Mouse (Mus musculus): ENCODE data around the gene Kcnk7. TPM values are rescaled to one million over a fixed set of nuclear protein-coding genes. Genes with fewer than 3 reads are reported as not detected.

Kcnk7 gene
- polyA plus RNA-seq, 1 experiment: 0.04 TPM

DNA sequence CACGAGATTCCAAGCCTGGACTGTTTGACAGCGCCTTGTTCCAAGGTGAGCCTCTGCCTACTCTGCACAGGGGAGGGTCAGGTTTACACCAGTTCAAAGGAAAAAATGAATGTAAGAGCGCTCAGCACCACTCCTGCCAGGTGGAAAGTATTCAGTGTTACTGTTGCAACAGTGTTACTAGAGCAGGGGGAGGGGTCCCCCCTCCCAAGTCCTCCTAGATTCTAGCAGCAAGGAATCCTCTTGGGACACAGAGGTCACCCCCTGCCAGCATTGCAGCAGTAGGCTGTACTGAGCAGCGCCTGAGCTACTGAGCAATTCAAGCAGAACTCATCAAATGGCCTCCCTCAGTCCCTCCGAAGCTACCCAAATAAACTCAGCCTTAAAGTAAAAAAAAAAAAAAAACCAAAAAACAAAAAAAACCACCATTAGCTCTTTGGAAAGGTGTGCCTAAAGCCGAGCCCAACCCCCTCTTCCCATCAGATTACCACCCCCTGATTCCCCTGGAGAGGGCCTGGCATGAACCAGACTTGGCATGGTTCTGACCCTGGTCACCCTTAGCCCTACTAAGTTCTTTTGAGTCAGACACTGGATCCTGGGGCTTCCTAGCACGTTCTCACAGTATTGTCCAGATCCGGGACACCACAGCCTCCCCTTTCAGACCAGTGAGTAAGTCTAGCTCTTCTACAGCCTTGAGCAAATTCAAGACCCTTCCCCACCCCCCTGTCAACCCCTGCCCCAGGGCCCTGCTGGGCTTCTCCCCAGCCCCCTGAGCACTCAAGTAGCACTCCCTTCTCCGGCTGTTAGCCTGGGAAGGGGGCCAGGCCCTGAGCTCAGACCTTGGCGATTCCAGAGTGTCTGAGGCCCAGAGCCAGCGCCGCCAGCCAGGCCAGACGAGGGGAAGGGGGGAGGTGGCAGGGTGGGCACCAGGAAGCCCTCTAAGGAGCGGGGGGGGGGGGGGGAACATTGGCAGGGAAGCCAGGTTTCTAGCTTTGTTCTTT is 36.5 kb downstream of the Kcnk7 start, which contains the start of gene Ltbp3:
Gene Ltbp3 (plus strand): TSS at position 585 of the 998 bp plus-strand sequence.
- Histone ChIP-seq H3K27me3 (ENCODE audit: control insufficient read depth) (peaks cover 94% of the 10 kb centered on the region), H3K9me3 (ENCODE audit: control insufficient read depth, low read length) (peaks cover 2% of the 10 kb centered on the region; the same call in 1 of the 2 replicates), H3K4me1 (ENCODE audit: control insufficient read depth) (peaks cover 2% of the 10 kb centered on the region), H3K36me3 (ENCODE audit: control insufficient read depth) (no peaks in the 10 kb centered on the region), H3K4me3 (replicated peaks) (no peak within 1 kb of the TSS)
- TF ChIP-seq GATA1 (IDR thresholded peaks at IDR 0.05; ENCODE audit: low read length): no peak

DNA sequence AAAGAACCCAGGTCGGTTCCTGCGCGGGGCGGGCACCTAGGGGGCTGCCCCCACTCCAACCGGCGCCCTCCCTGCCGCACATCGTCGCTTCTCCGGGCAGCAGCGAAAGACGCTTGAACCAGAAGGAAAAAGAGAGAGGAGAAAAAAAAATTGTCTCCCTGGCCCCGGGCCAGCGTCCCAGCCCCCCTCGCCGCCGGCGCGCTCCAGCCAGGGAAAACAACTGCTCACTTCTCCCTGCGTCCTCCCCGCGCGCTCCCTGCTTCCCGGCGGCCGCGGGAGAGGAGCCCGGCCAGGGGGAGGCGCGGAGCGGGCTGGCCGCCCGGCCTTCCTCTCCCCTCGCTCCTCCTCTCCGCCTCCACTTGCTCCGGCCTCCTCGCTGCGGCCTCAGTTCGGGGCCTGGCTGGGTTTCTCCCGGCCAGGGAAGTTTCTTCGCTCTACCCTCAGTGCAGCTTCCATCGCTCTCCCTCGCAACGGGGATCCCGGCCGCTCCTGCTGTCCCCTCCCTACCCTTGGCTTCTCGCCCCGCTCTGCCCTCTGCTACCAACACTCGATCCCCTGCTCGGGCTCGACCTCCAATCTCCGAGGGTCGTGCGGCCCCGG is 37.6 kb downstream of the Kcnk7 start:
- Histone ChIP-seq H3K9me3 (ENCODE audit: control insufficient read depth, low read length) (peaks cover 2% of the 10 kb centered on the region; the same call in 1 of the 2 replicates), H3K36me3 (ENCODE audit: control insufficient read depth) (no peaks in the 10 kb centered on the region), H3K4me3 (replicated peaks) (peak overlapping the region; percentile 16), H3K4me1 (ENCODE audit: control insufficient read depth) (peaks cover 12% of the 10 kb centered on the region), H3K27me3 (ENCODE audit: control insufficient read depth) (peaks cover 94% of the 10 kb centered on the region)
- no peak for TF ChIP-seq GATA1 (IDR thresholded peaks at IDR 0.05; ENCODE audit: low read length)
- no peak for TF ChIP-seq TAL1 (IDR thresholded peaks at IDR 0.05; ENCODE audit: low read length)

DNA sequence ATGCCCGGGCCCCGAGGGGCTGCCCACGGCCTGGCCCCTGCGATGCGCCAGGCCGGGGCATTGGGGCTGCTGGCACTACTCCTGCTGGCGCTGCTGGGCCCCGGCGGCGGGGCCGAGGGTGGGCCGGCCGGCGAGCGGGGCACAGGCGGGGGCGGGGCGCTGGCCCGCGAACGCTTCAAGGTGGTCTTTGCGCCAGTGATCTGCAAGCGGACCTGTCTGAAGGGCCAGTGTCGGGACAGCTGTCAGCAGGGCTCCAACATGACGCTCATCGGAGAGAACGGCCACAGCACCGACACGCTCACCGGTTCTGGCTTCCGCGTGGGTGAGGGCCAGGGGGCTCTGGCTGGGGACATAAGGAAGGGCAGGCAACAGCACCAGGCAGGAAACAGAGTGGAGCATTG is 38.1 kb downstream of the Kcnk7 start:
- peaks cover 16% of the 10 kb centered on the region for H3K4me1 ChIP-seq (ENCODE audit: control insufficient read depth)

DNA sequence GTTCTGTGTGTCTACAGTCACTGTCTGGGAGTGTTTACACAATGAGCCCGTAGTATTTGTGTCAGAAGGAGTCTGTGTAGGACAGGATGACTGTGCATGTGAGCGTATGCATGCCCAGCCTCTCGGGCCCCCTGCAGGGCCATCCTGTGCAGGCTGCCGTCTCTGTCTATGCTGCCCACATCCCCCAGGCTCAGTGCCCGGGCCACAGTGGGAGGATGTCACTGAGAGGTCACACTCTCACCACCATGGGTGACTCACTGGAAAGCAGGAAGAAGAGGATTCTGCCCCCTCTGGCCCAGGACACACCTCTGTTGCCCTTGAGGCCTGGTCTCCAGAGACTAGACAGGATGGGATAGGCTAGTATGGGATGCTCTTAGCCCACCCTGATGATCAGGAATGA is 39.4 kb downstream of the Kcnk7 start:
- Histone ChIP-seq H3K4me1 (ENCODE audit: control insufficient read depth) (peaks cover 16% of the 10 kb centered on the region), H3K9me3 (ENCODE audit: control insufficient read depth, low read length) (peaks cover 2% of the 10 kb centered on the region; the same call in 1 of the 2 replicates), H3K27me3 (ENCODE audit: control insufficient read depth) (peaks cover 99% of the 10 kb centered on the region), H3K36me3 (ENCODE audit: control insufficient read depth) (no peaks in the 10 kb centered on the region), H3K4me3 (replicated peaks) (no peak overlapping the region)
- TF ChIP-seq TAL1 (IDR thresholded peaks at IDR 0.05; ENCODE audit: low read length): no peak
- no peak for TF ChIP-seq GATA1 (IDR thresholded peaks at IDR 0.05; ENCODE audit: low read length)

More for the DNA sequence above, 38.1 kb downstream of the Kcnk7 start:
- TF ChIP-seq GATA1 (IDR thresholded peaks at IDR 0.05; ENCODE audit: low read length): no peak
- no peak for TF ChIP-seq TAL1 (IDR thresholded peaks at IDR 0.05; ENCODE audit: low read length)
- H3K4me3 ChIP-seq (replicated peaks): peak overlapping the region; percentile 16
- peaks cover 94% of the 10 kb centered on the region for H3K27me3 ChIP-seq (ENCODE audit: control insufficient read depth)
- peaks cover 2% of the 10 kb centered on the region; the same call in 1 of the 2 replicates for H3K9me3 ChIP-seq (ENCODE audit: control insufficient read depth, low read length)
- H3K36me3 ChIP-seq (ENCODE audit: control insufficient read depth): no peaks in the 10 kb centered on the region

DNA sequence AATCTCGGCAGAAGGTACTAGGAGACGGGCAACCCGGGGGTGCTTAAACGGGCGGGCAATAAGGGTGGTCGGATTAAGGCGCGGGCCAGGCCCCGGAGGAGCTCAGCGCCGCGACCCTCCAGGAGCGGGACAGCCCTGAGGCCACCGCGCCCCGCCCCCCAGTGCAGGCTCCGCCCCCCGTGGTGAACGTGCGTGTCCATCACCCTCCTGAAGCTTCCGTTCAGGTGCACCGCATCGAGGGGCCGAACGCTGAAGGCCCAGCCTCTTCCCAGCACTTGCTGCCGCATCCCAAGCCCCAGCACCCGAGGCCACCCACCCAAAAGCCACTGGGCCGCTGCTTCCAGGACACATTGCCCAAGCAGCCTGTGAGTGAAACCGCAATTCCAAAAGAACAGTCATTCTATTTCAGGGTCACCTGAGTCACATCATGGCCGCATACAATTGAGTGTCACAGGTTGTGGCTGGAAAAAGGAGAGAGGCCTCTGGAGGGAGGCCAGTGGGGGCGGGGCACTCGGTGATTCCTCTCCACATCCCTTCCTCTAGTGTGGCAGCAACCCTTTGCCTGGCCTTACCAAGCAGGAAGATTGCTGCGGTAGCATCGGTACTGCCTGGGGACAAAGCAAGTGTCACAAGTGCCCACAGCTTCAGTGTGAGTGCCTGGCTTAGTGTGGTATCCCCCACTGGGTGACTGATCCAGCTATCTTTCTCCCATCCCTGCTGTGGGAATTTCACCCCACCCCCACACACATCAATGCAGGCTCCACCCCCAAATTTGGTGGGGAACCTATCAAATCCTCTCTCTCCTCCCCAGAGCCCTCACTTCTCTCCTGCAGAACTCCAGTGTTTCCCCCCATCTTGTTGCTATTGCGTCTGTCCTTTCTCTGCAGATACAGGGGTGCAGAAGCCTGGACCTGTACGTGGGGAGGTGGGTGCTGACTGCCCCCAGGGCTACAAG is 41.9 kb downstream of the Kcnk7 start:
- Histone ChIP-seq H3K4me1 (ENCODE audit: control insufficient read depth) (peaks cover 16% of the 10 kb centered on the region), H3K9me3 (ENCODE audit: control insufficient read depth, low read length) (peaks cover 5% of the 10 kb centered on the region; the same call in 1 of the 2 replicates), H3K36me3 (ENCODE audit: control insufficient read depth) (no peaks in the 10 kb centered on the region), H3K27me3 (ENCODE audit: control insufficient read depth) (peaks cover 100% of the 10 kb centered on the region), H3K4me3 (replicated peaks) (no peak overlapping the region)
- no peak for TF ChIP-seq GATA1 (IDR thresholded peaks at IDR 0.05; ENCODE audit: low read length)
- TF ChIP-seq TAL1 (IDR thresholded peaks at IDR 0.05; ENCODE audit: low read length): no peak

GRCm38 (mm10) chr19:5746907-5747363 is 42.8 kb downstream of the Kcnk7 start:
- Histone ChIP-seq H3K4me1 (ENCODE audit: control insufficient read depth) (peaks cover 24% of the 10 kb centered on the region), H3K27me3 (ENCODE audit: control insufficient read depth) (peaks cover 100% of the 10 kb centered on the region), H3K9me3 (ENCODE audit: control insufficient read depth, low read length) (peaks cover 6% of the 10 kb centered on the region; the same call in 1 of the 2 replicates), H3K36me3 (ENCODE audit: control insufficient read depth) (no peaks in the 10 kb centered on the region), H3K4me3 (replicated peaks) (no peak overlapping the region)
- TF ChIP-seq TAL1 (IDR thresholded peaks at IDR 0.05; ENCODE audit: low read length): no peak
- no peak for TF ChIP-seq GATA1 (IDR thresholded peaks at IDR 0.05; ENCODE audit: low read length)

DNA sequence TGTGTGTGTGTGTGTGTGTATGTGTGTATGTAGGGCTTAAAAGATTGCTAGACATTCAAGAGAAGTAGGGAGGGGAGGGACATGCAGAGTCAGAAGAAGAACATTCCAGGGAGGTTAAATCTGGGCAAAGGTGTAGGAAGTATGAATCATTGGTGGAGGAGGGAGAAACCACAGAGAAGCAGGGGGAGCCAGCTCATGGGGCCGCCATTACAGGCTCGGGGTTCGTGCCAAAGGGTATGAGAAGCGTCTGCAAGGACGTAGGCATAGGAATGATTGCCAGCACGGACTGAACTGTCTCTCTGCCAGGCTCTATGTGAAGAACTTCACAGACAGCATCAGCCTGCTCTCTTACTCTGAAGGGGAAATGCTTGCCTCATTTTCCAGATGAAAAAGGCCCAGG is 45.3 kb downstream of the Kcnk7 start:
- no peaks in the 10 kb centered on the region for H3K36me3 ChIP-seq (ENCODE audit: control insufficient read depth)
- peaks cover 24% of the 10 kb centered on the region for H3K4me1 ChIP-seq (ENCODE audit: control insufficient read depth)
- peaks cover 97% of the 10 kb centered on the region for H3K27me3 ChIP-seq (ENCODE audit: control insufficient read depth)
- H3K9me3 ChIP-seq (ENCODE audit: control insufficient read depth, low read length): peaks cover 4% of the 10 kb centered on the region; the same call in 1 of the 2 replicates
- no peak overlapping the region for H3K4me3 ChIP-seq (replicated peaks)
- TF ChIP-seq TAL1 (IDR thresholded peaks at IDR 0.05; ENCODE audit: low read length) (no peak), GATA1 (IDR thresholded peaks at IDR 0.05; ENCODE audit: low read length) (no peak)

- no peaks in the 10 kb centered on the region for H3K36me3 ChIP-seq (ENCODE audit: control insufficient read depth)
- no peak overlapping the region for H3K4me3 ChIP-seq (replicated peaks)
- peaks cover 19% of the 10 kb centered on the region for H3K4me1 ChIP-seq (ENCODE audit: control insufficient read depth)
- peaks cover 4% of the 10 kb centered on the region; the same call in 1 of the 2 replicates for H3K9me3 ChIP-seq (ENCODE audit: control insufficient read depth, low read length)
- H3K27me3 ChIP-seq (ENCODE audit: control insufficient read depth): peaks cover 96% of the 10 kb centered on the region
- no peak for TF ChIP-seq TAL1 (IDR thresholded peaks at IDR 0.05; ENCODE audit: low read length)
These were observed 46.8 kb downstream of the Kcnk7 start for GRCm38 (mm10) chr19:5750951-5751350.
